Mouse (Mus musculus) right cerebral cortex, postnatal 10 days (tissue): ENCODE measurements around the gene Ypel1.
A peak's percentile ranks its signal among the peaks of the same experiment; 100 is the strongest.

Experiments
- DNase-seq, 2 experiments: peaks; one replicate each; pipeline ENCODE4 v3.0.0; 2021; ENCODE audit warnings: low spot score in 2 of 2

Gene Ypel1

DNA sequence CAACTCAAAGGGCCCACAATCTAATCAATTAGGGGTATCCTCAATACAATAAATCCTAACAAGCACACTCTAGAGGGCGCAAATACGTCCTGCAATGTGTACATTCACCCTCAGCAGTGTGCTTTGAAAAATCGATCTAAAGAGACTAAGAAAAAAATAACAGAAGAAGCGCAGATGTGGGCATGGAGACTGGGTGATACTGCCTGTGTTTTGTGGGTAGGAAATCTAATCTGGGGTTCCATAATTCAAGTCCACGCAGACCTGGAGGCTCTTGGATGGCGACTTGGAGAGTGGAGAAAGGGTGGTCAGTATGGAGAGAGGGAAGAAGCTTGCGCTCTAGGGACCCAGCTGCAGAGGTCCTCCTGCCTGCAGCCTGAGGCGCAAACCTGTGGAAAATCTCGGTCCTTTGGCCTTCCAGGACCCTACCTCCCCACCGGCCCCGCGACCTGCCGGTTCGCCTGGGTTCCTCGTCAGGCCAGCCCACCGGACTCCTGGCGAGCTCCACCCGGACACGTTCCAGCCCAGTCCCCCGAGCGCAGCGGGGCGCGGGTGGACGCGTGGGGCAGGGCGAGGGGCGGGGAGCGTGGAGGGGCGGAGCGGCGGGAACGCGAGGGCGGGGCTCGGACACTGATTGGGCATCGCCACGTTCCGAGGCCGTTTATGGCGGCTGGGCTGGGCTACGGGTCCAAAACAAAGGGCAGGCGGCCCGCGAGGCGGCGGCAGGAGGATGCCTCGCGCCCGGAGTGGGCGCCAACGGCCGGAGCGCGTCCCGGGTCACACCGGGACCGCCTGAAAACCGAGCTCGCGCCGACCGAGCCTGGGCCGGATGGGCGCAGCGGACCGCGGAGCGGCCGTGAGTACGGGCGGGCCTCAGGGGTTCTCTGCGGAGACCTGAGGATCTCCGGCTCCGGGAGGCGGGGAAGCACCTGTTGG lies at the start of gene Ypel1:
Ypel1 (plus strand) TSS at position 186 of the 933 bp plus-strand sequence.
- peak; percentile 91 to 92 for DNase-seq

- DNase-seq: peak in 1 of 2 experiments; percentile 39
Observed at GRCm38 (mm10) chr16:17024469-17025148, 44.9 kb upstream of the Ypel1 start.

DNA sequence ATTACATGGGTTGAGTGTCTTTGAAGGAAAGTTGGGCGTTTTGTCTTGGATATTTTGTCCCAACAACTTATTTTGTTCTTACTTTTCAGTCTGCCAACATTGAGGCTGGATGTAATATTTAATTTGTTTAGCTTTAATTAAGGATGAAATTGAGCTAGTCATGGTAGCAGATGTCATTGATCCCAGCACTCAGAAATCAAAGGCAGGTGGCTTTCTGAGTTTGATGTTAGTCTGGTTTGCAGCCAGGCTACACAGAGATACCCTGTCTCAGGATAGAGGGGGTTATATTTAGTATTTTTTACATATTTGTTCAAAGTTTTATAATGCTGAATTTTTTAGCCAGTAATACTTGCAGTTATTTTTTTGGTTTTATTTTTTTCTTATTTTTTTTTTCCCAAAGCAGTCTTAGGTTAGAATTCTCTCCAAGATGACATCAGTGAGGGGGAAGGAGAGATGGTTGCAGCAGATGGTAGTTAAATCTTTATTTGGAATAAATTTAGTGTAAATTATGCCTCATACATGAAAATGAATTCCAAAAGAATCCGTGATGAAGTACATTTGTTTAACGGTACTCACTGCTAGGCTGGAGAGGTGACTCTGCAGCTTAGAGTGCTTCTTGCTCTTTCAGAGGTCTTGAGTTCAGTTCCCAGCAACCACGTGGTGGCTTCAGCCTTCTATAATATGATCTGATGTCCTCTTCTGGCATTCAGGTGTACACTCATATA lies 39.4 kb upstream of the Ypel1 start:
- no peak for DNase-seq

GRCm38 (mm10) chr16:17033754-17034153 lies 35.7 kb upstream of the Ypel1 start:
- no peak for DNase-seq

DNA sequence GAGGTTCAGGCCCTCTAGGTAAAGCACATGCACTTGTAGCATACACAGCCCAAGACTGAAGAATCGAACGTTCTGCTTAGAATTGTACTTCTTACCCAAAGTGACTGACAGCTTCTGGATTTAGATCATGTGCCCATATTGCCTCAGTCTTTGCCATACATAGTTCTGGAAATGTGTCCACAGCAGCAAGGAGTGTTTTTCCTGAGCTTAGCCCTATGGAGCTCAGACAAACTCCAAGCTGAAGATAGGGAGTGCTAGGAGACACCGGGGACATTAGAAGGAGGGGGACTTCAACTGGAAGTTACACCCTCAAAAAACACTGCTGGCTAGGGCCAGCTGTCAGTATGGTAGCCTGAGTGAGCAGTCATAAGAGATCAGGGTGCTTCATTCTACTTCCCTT lies 28.8 kb upstream of the Ypel1 start:
- DNase-seq: no peak

GRCm38 (mm10) chr16:17041417-17041816 lies 28.1 kb upstream of the Ypel1 start:
- DNase-seq: no peak

- no peak for DNase-seq
Observed at GRCm38 (mm10) chr16:17044320-17044719, 25.2 kb upstream of the Ypel1 start.

DNA sequence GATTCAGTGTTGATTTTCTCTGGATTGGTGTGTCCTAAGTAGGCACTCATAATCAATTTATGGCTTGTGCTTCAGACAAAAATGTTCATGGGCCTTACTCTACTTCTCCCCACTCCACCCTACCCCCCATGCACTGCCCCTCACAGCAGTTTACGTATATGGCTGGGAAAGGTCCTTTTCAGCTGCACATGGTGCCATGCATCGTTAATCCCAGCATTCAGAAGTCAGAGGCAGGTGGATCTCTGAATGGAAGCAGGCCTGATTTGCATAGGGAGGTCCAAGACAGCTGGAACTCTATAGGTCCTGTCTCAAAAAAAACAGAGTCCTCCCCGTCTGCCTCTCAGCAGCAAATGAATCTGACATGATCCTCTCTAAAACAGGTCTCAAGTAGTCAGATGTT lies 24.2 kb upstream of the Ypel1 start:
- DNase-seq: no peak

DNA sequence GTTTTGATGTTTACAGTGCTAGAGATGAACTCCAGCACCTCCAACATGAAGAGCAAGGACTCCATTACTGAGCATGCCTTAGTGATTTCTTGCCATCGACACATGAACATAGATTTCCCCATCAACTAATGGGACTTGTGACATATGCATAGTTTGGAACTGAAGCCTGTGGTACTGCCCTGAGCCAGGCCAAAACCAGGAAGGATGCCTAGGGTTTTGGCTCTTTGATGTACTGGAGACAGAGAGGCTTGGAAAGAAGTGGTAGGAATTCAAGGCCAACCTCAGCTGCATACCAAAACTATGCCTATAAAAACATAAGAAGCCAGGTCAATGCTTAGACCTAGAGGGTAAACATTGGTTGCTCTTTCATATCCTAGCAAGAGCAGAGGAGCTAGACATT lies 19.6 kb upstream of the Ypel1 start:
- no peak for DNase-seq

GRCm38 (mm10) chr16:17052087-17052486 lies 17.4 kb upstream of the Ypel1 start:
- no peak for DNase-seq

DNA sequence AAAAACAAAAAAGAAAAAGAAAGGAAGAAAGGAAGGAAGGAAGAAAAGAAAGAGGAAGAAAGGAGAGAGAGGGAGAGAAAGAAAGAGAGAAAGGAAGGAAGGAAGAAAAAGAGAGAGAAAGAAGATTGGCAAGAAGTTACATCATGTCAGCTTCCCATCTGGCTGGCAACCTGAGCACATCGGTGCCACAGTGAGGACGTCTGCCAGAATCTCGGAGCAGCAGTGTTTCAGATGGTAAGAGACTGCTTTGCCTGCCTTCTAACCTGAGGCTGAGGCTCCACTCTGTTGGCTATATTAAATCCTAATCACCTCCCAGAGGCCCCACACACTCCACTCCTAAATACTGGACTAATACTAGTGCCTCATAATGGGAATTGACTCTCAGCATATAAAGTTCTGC lies 15.6 kb upstream of the Ypel1 start:
- DNase-seq: no peak

- peak; percentile 71 to 90 for DNase-seq
Observed at GRCm38 (mm10) chr16:17055584-17055983, 13.9 kb upstream of the Ypel1 start.

GRCm38 (mm10) chr16:17062338-17062737 lies 7.2 kb upstream of the Ypel1 start:
- no peak for DNase-seq

- DNase-seq: no peak
Observed at GRCm38 (mm10) chr16:17067552-17067951, 1.9 kb upstream of the Ypel1 start.

DNA sequence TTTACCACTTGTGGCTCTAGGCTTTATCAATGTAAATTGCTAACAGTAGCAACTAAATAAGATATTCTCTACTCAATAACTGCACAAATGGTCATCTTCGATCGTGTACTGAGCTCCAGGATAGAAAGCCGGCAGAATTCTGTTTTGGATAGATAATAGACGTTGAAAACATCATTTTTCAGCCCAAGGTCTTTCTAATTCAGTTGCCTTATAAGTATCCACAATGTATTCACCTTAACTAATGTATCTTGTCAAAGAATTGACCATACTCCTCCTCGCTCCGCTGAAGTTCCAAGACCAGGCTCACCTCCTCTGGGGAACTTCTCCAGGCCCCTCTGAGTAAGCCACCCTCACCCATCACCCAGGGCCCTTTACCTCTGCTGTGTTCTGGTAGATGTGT lies 1.2 kb downstream of the Ypel1 start:
- DNase-seq: no peak

DNA sequence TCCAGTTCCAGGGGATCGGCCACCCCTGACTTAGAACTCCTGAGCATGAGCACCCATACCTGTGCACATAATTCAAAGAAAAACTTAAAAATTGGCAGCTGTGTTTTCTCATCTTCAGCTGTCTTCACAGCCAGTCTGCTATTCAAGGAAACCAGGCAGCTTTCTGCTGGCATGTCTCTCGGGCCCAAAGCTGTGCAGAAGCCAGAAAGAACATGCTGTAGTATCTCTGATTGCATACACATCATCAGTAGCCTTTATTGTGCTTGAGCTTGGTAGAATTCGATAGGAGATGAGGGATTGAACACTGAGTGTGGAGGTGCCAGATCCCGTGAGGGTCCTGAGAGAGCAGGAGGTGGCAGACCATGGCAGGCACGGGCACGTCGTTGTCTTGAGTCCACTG lies 3.5 kb downstream of the Ypel1 start:
- peak; percentile 66 to 77 for DNase-seq

DNA sequence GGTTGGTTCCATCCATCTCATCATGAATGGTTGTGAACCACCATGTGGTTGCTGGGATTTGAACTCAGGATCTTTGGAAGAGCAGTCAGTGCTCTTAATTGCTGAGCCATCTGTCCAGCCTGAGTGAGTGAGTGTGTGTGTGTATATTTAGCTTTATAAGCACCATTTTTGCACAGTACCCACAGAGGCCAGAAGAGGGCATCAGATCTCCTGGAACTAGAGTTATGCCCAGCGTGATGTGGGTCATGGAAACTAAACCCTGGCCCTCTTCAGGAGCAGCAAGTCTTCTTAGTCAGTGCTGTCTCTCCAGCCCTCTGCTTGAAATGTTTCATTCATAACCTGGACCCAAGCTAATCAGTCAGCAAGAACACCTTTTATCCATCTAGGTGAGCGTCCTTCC lies 6.8 kb downstream of the Ypel1 start:
- DNase-seq: no peak

GRCm38 (mm10) chr16:17076869-17077268 lies 7.4 kb downstream of the Ypel1 start:
- no peak for DNase-seq

GRCm38 (mm10) chr16:17078101-17078500 lies 8.6 kb downstream of the Ypel1 start:
- no peak for DNase-seq

GRCm38 (mm10) chr16:17082121-17082792 lies 12.8 kb downstream of the Ypel1 start:
- no peak for DNase-seq

DNA sequence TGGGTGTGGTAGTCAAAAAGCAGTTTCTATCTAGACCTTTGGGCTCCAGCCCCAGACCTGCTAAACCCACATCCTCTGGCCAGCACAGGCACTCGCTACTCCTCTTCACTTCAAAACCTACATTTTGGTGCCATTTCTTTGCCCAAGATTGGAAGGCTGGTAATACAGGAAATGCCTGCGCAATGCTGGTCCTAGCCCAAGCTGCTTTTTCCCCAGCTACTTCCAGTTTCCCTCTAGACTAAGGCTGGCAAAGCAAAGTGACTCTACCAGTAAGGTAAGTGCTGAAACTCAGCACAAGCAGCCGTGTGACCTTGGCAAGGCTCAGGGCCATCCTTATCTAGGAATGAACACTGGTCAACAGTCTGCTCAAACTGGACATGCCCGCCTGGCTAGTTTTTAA lies 16.1 kb downstream of the Ypel1 start:
- no peak for DNase-seq

GRCm38 (mm10) chr16:17086241-17086640 lies 16.7 kb downstream of the Ypel1 start:
- DNase-seq: no peak
